Mouse (Mus musculus): ENCODE measurements around the gene Dysf. TPM values are rescaled to one million over a fixed set of nuclear protein-coding genes. Genes with fewer than 3 reads are reported as not detected.

The Dysf gene
- polyA plus RNA-seq, 1 experiment from 2014 or later, result 5.4 TPM

GRCm38 (mm10) chr6:84232063-84232760 lies 223.8 kb downstream of the Dysf start:
- peak overlapping the region; percentile 70 for H3K27ac ChIP-seq
- peaks cover 51% of the 10 kb centered on the region for H3K4me1 ChIP-seq (replicated peaks)
- WGBS, result 56% methylated on average over 8 of the region's 8 CpGs
- H3K9me3 ChIP-seq, result no peaks in the 10 kb centered on the region
- peaks cover 16% of the 10 kb centered on the region for H3K27me3 ChIP-seq (ENCODE audit: insufficient read depth, poor library complexity, severe bottlenecking)
- H3K4me3 ChIP-seq, result no peak overlapping the region
- no peaks in the 10 kb centered on the region for H3K36me3 ChIP-seq
- no peak for DNase-seq (ENCODE audit: low spot score)

- Histone ChIP-seq H3K27ac (0 out of 2 replicates have a peak overlapping the region, but pooled peaks have one; percentile 5), H3K36me3 (no peaks in the 10 kb centered on the region), H3K27me3 (ENCODE audit: insufficient read depth, poor library complexity, severe bottlenecking) (peaks cover 2% of the 10 kb centered on the region; the same call in 1 of the 2 replicates), H3K4me1 (replicated peaks) (peaks cover 42% of the 10 kb centered on the region), H3K4me3 (no peak overlapping the region), H3K9me3 (no peaks in the 10 kb centered on the region)
- no peak for DNase-seq (ENCODE audit: low spot score)
- WGBS, result 63% methylated on average over 6 of the region's 6 CpGs
These were observed 225.4 kb downstream of the Dysf start for GRCm38 (mm10) chr6:84233783-84234182.

- Histone ChIP-seq H3K9me3 (no peaks in the 10 kb centered on the region), H3K36me3 (no peaks in the 10 kb centered on the region), H3K27ac (no peak overlapping the region), H3K4me3 (no peak overlapping the region), H3K27me3 (ENCODE audit: insufficient read depth, poor library complexity, severe bottlenecking) (no peaks in the 10 kb centered on the region), H3K4me1 (replicated peaks) (peaks cover 28% of the 10 kb centered on the region)
- DNase-seq (ENCODE audit: low spot score), result no peak
- 91% methylated on average over 2 of the region's 2 CpGs for WGBS
These were observed 227.0 kb downstream of the Dysf start for GRCm38 (mm10) chr6:84235365-84235764.

GRCm38 (mm10) chr6:84243385-84243784 lies 235.0 kb downstream of the Dysf start:
- no peak for DNase-seq (ENCODE audit: low spot score)
- Histone ChIP-seq H3K4me3 (no peak overlapping the region), H3K36me3 (no peaks in the 10 kb centered on the region), H3K27ac (no peak overlapping the region), H3K9me3 (no peaks in the 10 kb centered on the region), H3K27me3 (ENCODE audit: insufficient read depth, poor library complexity, severe bottlenecking) (no peaks in the 10 kb centered on the region), H3K4me1 (replicated peaks) (0 out of 2 replicates have a peak, but pooled peaks cover 3% of the 10 kb centered on the region)
- 94% methylated on average over 3 of the region's 3 CpGs for WGBS

GRCm38 (mm10) chr6:84246101-84246760 lies 237.8 kb downstream of the Dysf start:
- DNase-seq (ENCODE audit: low spot score), result no peak
- 69% methylated on average over 4 of the region's 4 CpGs for WGBS
- Histone ChIP-seq H3K27me3 (ENCODE audit: insufficient read depth, poor library complexity, severe bottlenecking) (no peaks in the 10 kb centered on the region), H3K4me3 (no peak overlapping the region), H3K36me3 (no peaks in the 10 kb centered on the region), H3K27ac (no peak overlapping the region), H3K9me3 (no peaks in the 10 kb centered on the region), H3K4me1 (replicated peaks) (0 out of 2 replicates have a peak, but pooled peaks cover 3% of the 10 kb centered on the region)

GRCm38 (mm10) chr6:84246979-84247378 lies 238.6 kb downstream of the Dysf start:
- Histone ChIP-seq H3K27ac (no peak overlapping the region), H3K27me3 (ENCODE audit: insufficient read depth, poor library complexity, severe bottlenecking) (no peaks in the 10 kb centered on the region), H3K4me1 (replicated peaks) (0 out of 2 replicates have a peak, but pooled peaks cover 3% of the 10 kb centered on the region), H3K4me3 (no peak overlapping the region), H3K36me3 (no peaks in the 10 kb centered on the region), H3K9me3 (no peaks in the 10 kb centered on the region)
- DNase-seq (ENCODE audit: low spot score), result no peak
- WGBS, result 57% methylated on average over 5 of the region's 5 CpGs

Other genes with a start within 250 kb of the Dysf start
- 0.12 TPM in 1 of 2 replicates, not detected in the other for gene Ankrd53, start 245.9 kb upstream of the Dysf start, polyA plus RNA-seq (2016; fragmentation: Nextera tagmentation; extraction: Ambion mirVana)
- gene Tex261, start 232.8 kb upstream of the Dysf start, polyA plus RNA-seq (2016; fragmentation: Nextera tagmentation; extraction: Ambion mirVana), result 71.1 and 85.6 TPM in 2 replicates
- 27.9 and 43.4 TPM in 2 replicates for gene Nagk, start 213.6 kb upstream of the Dysf start, polyA plus RNA-seq (2016; fragmentation: Nextera tagmentation; extraction: Ambion mirVana)
- gene Paip2b, start 176.8 kb upstream of the Dysf start, polyA plus RNA-seq (2016; fragmentation: Nextera tagmentation; extraction: Ambion mirVana), result 13.2 and 18.0 TPM in 2 replicates
- gene Zfp638, start 141.5 kb upstream of the Dysf start, polyA plus RNA-seq (2016; fragmentation: Nextera tagmentation; extraction: Ambion mirVana), result 51.3 and 73.4 TPM in 2 replicates

Data from hindbrain, embryonic 10.5 days (tissue).